ENCODE assay signal across 10 mouse cellular contexts in genomic region chr1:171418660-171419059, GRCm38 (mm10). TPM values are rescaled to one million over a fixed set of nuclear protein-coding genes. Genes with fewer than 3 reads are reported as not detected.
DNase-seq lines count a peak whose midpoint lies in the region; ATAC-seq and TF ChIP-seq lines count a peak whose summit lies in the region.
"Had no signal": no experiment of that assay in that cellular context is flagged by ENCODE, and none has a peak within 500 bp of the region (broad histone marks: within the 10 kb centered on the region; RNA-seq: fewer than 3 reads in every experiment).

TSS of gene Tstd1 (plus strand) at chr1:171418872.

- DNase-seq in forebrain, embryonic 10.5 days (ENCODE audit: extremely low spot score, low spot score) = no peak
- DNase-seq in lung, postnatal 4 days = no peak
- DNase-seq in kidney, postnatal 25 days = peak; percentile 72 to 88
- DNase-seq in cerebellum, adult 2 months = no peak
- no peak for DNase-seq in urinary bladder, postnatal 10 days (ENCODE audit: low spot score)
- DNase-seq: liver, embryonic 13.5 days had no signal

- peaks cover 59% of the 10 kb centered on the region for H3K36me3 ChIP-seq in forebrain, embryonic 12.5 days (replicated peaks)
- H3K36me3 ChIP-seq in forebrain, embryonic 10.5 days (replicated peaks) = peaks cover 81% of the 10 kb centered on the region
- peaks cover 22% of the 10 kb centered on the region for H3K36me3 ChIP-seq in lung, embryonic 16.5 days (ENCODE audit: control insufficient read depth, insufficient read depth, low read length)
- H3K36me3 ChIP-seq in stomach, embryonic 16.5 days (ENCODE audit: control insufficient read depth, insufficient read depth, low read length) = peaks cover 21% of the 10 kb centered on the region; the same call in 1 of the 2 replicates

- WGBS in forebrain, embryonic 12.5 days = 90% methylated on average over 5 of the region's 5 CpGs
- 90% methylated on average over 5 of the region's 5 CpGs for WGBS in forebrain, embryonic 10.5 days
- 72% methylated on average over 5 of the region's 5 CpGs for WGBS in lung, embryonic 16.5 days
- 84% methylated on average over 5 of the region's 5 CpGs for WGBS in stomach, embryonic 16.5 days
- WGBS in cerebellum, adult 2 months = 89% methylated on average over 5 of the region's 5 CpGs

- peaks cover 7% of the 10 kb centered on the region for H3K4me1 ChIP-seq in forebrain, embryonic 12.5 days
- peaks cover 8% of the 10 kb centered on the region for H3K4me1 ChIP-seq in forebrain, embryonic 10.5 days
- peaks cover 10% of the 10 kb centered on the region for H3K4me1 ChIP-seq in lung, embryonic 16.5 days (replicated peaks; ENCODE audit: control insufficient read depth, insufficient read depth, low read length)
- H3K4me1 ChIP-seq in stomach, embryonic 16.5 days (ENCODE audit: control insufficient read depth, insufficient read depth, low read length) = peaks cover 5% of the 10 kb centered on the region
- H3K4me1 ChIP-seq in cerebellum, adult 2 months (ENCODE audit: control insufficient read depth, insufficient read depth, low read length) = no peaks in the 10 kb centered on the region

- TF ChIP-seq CTCF in cerebellum, adult 2 months (IDR thresholded peaks at IDR 0.05; ENCODE audit: borderline replicate concordance, insufficient read depth, low read depth, low read length) = no peak

- H3K4me2 ChIP-seq in forebrain, embryonic 12.5 days = no peak within 1 kb of the TSS
- H3K4me2 ChIP-seq in lung, embryonic 16.5 days (ENCODE audit: low read depth, low read length) = no peak within 1 kb of the TSS
- H3K4me2 ChIP-seq in stomach, embryonic 16.5 days (ENCODE audit: low read depth, low read length) = no peak within 1 kb of the TSS
- H3K4me2 ChIP-seq: heart, embryonic 15.5 days; liver, embryonic 13.5 days had no signal

- H3K9me3 ChIP-seq in forebrain, embryonic 12.5 days = no peaks in the 10 kb centered on the region
- no peaks in the 10 kb centered on the region for H3K9me3 ChIP-seq in forebrain, embryonic 10.5 days
- H3K9me3 ChIP-seq in lung, embryonic 16.5 days (ENCODE audit: control insufficient read depth, low read length) = no peaks in the 10 kb centered on the region
- H3K9me3 ChIP-seq in stomach, embryonic 16.5 days (replicated peaks; ENCODE audit: control insufficient read depth, low read length) = no peaks in the 10 kb centered on the region
- H3K9me3 ChIP-seq: heart, embryonic 15.5 days; liver, embryonic 13.5 days had no signal

- no peaks in the 10 kb centered on the region for H3K27me3 ChIP-seq in forebrain, embryonic 12.5 days
- no peaks in the 10 kb centered on the region for H3K27me3 ChIP-seq in forebrain, embryonic 10.5 days (ENCODE audit: poor library complexity, severe bottlenecking)
- H3K27me3 ChIP-seq in lung, embryonic 16.5 days (ENCODE audit: control insufficient read depth, insufficient read depth, low read depth, low read length) = no peaks in the 10 kb centered on the region
- H3K27me3 ChIP-seq in stomach, embryonic 16.5 days (ENCODE audit: control insufficient read depth, insufficient read depth, low read length) = no peaks in the 10 kb centered on the region
- no peaks in the 10 kb centered on the region for H3K27me3 ChIP-seq in cerebellum, adult 2 months (ENCODE audit: control insufficient read depth, insufficient read depth, low read length)
- H3K27me3 ChIP-seq: heart, embryonic 15.5 days; liver, embryonic 13.5 days had no signal

- H3K27ac ChIP-seq in forebrain, embryonic 12.5 days = peak within 1 kb of the TSS; percentile 31; the same call in 1 of the 2 replicates
- no peak within 1 kb of the TSS for H3K27ac ChIP-seq in forebrain, embryonic 10.5 days
- H3K27ac ChIP-seq in lung, embryonic 16.5 days (ENCODE audit: low read length) = peak within 1 kb of the TSS; percentile 64
- peak within 1 kb of the TSS; percentile 46; the same call in 1 of the 2 replicates for H3K27ac ChIP-seq in stomach, embryonic 16.5 days (ENCODE audit: low read length)
- no peak within 1 kb of the TSS for H3K27ac ChIP-seq in cerebellum, adult 2 months (ENCODE audit: insufficient read depth, low read length)
- H3K27ac ChIP-seq: heart, embryonic 15.5 days; liver, embryonic 13.5 days had no signal

- H3K9ac ChIP-seq in forebrain, embryonic 12.5 days = no peak within 1 kb of the TSS
- H3K9ac ChIP-seq in lung, embryonic 16.5 days (ENCODE audit: low read length) = no peak within 1 kb of the TSS
- no peak within 1 kb of the TSS; the same call in 1 of the 2 replicates for H3K9ac ChIP-seq in stomach, embryonic 16.5 days (ENCODE audit: low read length)
- H3K9ac ChIP-seq: heart, embryonic 15.5 days; liver, embryonic 13.5 days had no signal

- ATAC-seq in forebrain, embryonic 12.5 days (ENCODE audit: low FRiP score) = peak; percentile 28; the same call in 1 of the 2 replicates
- ATAC-seq in lung, embryonic 16.5 days (ENCODE audit: low read depth) = no peak
- no peak for ATAC-seq in stomach, embryonic 16.5 days (ENCODE audit: insufficient read depth, low FRiP score)

- no peak within 1 kb of the TSS for H3K4me3 ChIP-seq in forebrain, embryonic 12.5 days (replicated peaks)
- no peak within 1 kb of the TSS for H3K4me3 ChIP-seq in forebrain, embryonic 10.5 days
- no peak within 1 kb of the TSS for H3K4me3 ChIP-seq in lung, embryonic 16.5 days (ENCODE audit: low read length)
- H3K4me3 ChIP-seq in stomach, embryonic 16.5 days (replicated peaks; ENCODE audit: low read length) = no peak within 1 kb of the TSS
- H3K4me3 ChIP-seq in cerebellum, adult 2 months (replicated peaks; ENCODE audit: insufficient read depth, low read depth, low read length) = no peak within 1 kb of the TSS
- H3K4me3 ChIP-seq: heart, embryonic 15.5 days; liver, embryonic 13.5 days had no signal

- no peak for TF ChIP-seq POLR2A in cerebellum, adult 2 months (IDR thresholded peaks at IDR 0.05; ENCODE audit: borderline replicate concordance, insufficient read depth, low read length)

RNA-seq across cellular contexts. Expression of gene Tstd1, which starts in this region (rescaled TPM):
- polyA plus RNA-seq in forebrain, embryonic 12.5 days (2016; fragmentation: Nextera tagmentation; extraction: Ambion mirVana) = 9.0 and 11.0 TPM in 2 replicates
- 6.1 and 6.5 TPM in 2 replicates for polyA plus RNA-seq in forebrain, embryonic 10.5 days (2016; fragmentation: Nextera tagmentation; extraction: Ambion mirVana)
- 5.9 and 8.4 TPM in 2 replicates for polyA plus RNA-seq in lung, embryonic 16.5 days (2015; fragmentation: Nextera tagmentation; extraction: Ambion mirVana)
- 7.6 and 8.3 TPM in 2 replicates for polyA plus RNA-seq in stomach, embryonic 16.5 days (2015; fragmentation: Nextera tagmentation; extraction: Ambion mirVana)
- polyA plus RNA-seq in cerebellum, adult 2 months (2012; rRNA removed) = 2.2 and 3.2 TPM in 2 replicates

Comparison
In these comparisons a context has a peak if more than half of its experiments do, and no peak if none do; other contexts are left out.
1. H3K27ac ChIP-seq: peak in forebrain, embryonic 12.5 days (single experiment), lung, embryonic 16.5 days (single experiment) and stomach, embryonic 16.5 days (single experiment); none in forebrain, embryonic 10.5 days (single experiment) and cerebellum, adult 2 months (single experiment).
2. DNase-seq: peak in kidney, postnatal 25 days (2 of 2); none in forebrain, embryonic 10.5 days (single experiment), lung, postnatal 4 days (0 of 2), cerebellum, adult 2 months (0 of 2) and urinary bladder, postnatal 10 days (single experiment).